Mouse (Mus musculus) right cerebral cortex, adult 18-20 months (tissue): ENCODE measurements around the gene Fam104a.

ENCODE experiments used
- DNase-seq: peaks from one replicate; pipeline ENCODE4 v3.0.0; 2022; ENCODE audit warnings: mixed read lengths

The Fam104a gene

DNA sequence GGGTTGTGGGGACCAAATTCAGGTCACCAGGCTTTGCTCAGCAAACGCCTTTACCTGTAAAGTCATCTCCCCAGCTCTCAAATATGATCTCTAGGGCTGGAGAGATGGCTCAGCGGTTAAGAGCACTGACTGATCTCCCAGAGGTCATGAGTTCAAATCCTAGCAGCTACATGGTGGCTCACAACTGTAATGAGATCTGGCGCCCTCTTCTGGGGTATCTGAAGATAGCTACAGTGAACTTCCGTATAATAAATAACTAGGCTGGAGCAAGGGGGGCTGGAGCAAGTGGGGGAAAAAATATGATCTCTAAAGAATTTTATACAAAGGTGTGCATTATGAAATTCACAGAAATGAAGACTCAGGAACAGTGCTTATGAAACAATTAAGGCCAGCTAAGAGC lies 56.2 kb downstream of the Fam104a start:
- DNase-seq, result no peak

DNA sequence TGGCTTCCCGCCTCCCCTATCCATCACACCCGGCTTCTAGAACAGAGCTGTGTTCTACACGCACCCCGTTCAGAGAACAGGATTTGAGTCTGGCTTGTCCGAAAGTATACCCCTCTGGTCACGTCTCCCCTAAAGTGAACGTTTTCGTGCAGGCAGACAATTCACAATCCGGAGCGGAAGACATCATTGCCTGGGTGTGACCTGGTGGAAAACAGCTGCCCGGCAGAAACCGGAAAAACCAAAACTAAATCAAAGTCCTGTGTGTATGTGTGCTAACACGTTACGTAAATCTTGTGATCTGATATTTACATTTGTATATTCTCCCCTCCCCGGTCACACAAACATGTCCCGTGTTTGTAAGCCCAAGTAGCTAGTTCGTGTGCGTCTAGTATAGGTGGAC lies 58.5 kb downstream of the Fam104a start:
- DNase-seq, result no peak

- DNase-seq, result no peak
These were observed 61.9 kb downstream of the Fam104a start for GRCm38 (mm10) chr11:113622028-113622427.

- DNase-seq, result no peak
These were observed 63.0 kb downstream of the Fam104a start for GRCm38 (mm10) chr11:113621001-113621400.

DNA sequence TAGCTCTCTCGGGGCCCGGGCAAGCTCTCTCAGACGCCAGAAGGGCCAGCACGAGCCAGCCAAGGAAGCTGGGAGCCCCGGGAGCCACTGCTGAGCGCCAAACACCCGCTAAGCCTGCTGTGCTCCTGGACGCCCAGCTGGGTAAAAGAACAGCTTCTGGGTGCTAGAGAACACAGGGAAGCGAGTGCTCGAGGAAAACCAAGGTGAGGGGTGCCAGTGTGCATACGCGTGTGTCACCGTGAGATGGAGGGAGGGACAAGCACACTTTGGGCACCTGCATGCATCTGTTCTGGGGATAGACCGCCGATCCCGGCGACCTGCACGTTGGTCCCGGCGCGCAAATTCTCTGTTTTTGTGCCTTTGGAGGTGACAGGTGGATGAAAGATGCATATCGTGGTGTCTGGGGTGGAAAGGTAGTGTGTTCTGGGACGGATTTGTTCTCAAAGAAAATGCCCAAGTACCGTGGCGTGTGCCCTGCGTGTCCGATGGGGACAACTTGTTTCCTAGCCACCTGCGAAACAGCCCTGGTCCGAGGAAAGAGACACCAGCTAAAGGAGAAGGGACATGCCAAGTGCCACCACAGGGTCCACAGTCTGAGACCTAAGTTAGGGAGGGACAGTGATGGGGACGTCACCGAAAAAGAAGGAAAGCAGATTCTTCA lies 64.4 kb downstream of the Fam104a start:
- no peak for DNase-seq

DNA sequence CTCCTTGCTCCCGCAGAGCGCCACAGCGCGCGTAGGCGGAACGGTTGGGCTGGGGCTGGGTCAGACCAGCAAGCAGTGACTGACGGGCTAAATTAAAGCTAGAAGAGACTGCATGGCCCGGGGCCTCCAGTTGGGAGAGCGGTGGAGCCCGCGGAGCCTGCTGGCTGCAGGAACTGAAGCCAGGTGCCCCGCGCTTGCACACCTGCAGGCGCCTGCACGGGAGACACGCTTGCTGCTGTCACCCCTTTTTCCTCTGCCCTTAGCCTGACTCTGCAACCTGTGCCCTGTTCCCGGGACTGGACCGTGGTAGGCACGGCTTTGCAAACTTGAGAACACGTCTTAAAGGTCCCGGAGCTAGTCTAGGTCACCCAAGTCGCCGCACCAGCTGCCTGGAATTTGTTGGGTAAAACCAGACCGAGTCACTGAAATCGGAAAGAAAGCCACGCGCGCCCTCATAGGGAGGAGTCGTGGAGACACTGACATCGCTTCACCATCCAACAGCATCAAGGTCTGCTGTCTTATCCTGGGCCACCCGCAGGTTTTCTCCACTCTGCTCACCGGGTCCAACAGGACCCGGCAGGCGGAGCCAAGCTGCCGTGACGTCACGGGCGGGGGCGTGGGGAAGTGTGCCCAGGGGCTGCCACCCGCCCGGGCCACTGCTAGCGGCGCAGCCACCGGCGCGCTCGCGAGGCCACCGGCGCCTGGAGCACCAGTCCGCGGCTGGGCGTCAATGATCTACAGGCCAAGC lies 65.1 kb downstream of the Fam104a start, which contains the start of gene Sstr2:
Sstr2 (plus strand) TSS at position 671 of the 748 bp plus-strand sequence.
- DNase-seq, result peak; percentile 78

DNA sequence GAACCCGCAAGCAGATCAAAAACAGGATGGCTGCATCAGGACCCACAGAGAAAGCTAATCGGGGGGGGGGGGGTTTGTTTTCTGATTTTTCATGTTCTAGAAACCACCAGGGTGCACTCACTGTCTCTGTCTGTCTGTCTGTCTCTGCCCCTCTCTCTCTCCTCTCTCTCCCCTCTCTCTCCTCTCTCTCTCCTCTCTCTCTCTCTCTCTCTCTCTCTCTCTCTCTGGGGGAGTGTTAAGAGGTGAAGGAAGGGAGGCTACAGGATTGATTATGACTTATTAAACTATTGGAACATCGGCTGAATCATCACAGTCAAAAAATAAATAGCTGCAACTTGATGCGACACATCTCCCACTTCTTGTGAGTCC lies 65.7 kb downstream of the Fam104a start:
- no peak for DNase-seq

DNA sequence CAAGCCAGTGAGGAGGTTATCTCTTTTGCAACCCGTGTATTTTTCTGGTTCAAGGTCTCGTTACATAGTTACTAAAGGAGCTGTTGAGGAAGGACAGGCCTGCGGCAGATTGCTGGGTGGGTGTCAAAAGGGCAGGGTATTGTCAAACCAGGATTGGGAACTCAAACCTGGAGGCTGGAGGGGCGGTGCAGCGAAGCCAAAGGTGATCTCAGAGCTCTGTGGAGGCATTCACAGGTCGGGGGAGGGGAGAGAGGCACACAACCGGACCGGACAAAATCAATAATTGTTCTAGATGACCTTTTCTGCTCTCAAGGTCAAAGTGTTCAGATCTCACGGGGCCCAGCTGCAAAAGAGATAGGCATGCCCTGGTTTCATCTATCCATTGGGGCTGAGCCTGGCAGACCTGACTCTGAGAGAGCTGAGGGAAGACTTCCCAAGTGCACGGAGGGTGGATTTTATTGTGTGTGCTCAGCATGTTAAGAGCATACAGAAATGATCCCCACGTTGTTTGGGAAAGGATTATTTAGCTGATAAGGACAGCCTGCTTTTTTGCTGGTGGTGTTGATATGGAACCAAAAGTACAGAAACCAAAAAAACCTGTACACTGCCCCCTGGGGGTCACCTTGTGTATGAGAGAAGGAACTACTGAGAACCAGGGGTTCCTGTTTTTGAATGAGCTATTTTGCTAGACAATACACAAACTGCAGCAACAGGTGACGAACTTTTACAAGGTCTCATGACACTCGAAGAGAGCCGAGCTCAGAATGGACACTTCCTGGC lies 66.6 kb downstream of the Fam104a start:
- peak; percentile 43 for DNase-seq

DNA sequence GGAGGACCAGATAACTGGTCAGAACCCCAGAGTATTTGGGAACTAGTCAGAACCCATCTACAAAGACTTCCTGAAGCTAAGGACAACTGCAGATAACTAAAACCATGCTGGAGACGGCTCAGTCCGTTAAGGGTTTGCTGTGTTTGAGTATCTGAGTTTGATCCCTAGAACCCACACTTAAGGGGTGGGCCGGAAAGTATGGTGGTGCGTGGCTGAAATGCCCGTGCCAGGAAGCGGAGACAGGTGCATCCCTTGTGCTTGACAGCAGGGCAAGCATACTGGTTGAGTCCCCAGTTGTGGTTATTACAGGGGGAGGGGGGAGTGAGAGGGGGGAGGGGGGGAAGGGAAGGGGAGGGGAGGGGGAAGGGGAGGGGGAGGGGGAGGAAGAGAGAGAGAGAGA lies 69.5 kb downstream of the Fam104a start:
- no peak for DNase-seq

- DNase-seq, result peak; percentile 52
These were observed 72.0 kb downstream of the Fam104a start for GRCm38 (mm10) chr11:113611664-113612611.
